Mouse (Mus musculus): ENCODE results near the gene Cdk19. TPM values are rescaled to one million over a fixed set of nuclear protein-coding genes. Genes with fewer than 3 reads are reported as not detected.

The Cdk19 gene
- polyA plus RNA-seq, 1 experiment = 31.0 TPM

DNA sequence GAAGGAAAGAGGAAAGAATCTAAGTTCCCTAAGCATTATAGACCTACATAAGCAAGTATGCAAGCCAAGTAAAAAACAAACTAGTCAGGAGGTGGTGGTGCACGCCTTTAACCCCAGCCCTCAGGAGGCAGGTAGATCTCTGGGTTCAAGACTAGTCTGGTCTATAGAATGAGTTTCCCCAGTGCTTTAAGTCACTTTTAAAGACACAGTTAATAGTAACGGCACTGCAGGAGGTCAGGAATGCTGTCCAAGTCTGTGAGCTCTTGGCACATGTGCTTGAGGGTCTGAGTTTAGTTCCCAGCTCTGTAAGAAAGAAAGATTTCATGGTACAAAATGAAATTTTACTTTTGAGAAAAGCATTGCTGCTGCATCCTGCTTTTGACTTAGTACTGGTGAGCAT, 19.8 kb downstream of the Cdk19 start:
- H3K4me1 ChIP-seq (replicated peaks; ENCODE audit: control insufficient read depth, insufficient read depth, low read length) = peaks cover 6% of the 10 kb centered on the region; the same call in 1 of the 2 replicates

DNA sequence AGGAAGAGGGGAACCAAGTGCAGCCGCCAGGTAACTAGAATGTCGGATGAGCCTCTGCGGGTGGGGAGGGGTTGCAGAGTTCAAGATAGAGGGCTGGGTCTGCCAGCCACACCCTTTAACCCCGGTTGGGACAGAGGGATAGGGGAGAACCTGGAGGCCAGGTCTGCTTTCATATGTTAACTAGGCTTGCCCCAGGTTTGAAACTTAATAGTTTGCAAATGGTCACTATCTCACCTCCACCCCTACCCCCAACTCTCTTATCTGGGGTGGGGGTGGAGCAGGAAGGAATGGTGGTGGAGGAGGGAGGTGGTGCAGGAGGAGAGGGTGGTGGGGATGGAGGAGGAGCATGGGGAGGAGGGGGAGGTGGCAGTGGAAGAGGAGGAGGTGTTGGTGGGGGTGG, 23.6 kb downstream of the Cdk19 start:
- Histone ChIP-seq H3K27ac (ENCODE audit: control insufficient read depth, insufficient read depth, low read length) (no peak overlapping the region), H3K27me3 (ENCODE audit: control insufficient read depth, insufficient read depth, low read length) (no peaks in the 10 kb centered on the region), H3K36me3 (ENCODE audit: control insufficient read depth, insufficient read depth, low read length) (no peaks in the 10 kb centered on the region), H3K4me3 (ENCODE audit: control insufficient read depth, insufficient read depth, low read length) (no peak overlapping the region), H3K4me1 (replicated peaks; ENCODE audit: control insufficient read depth, insufficient read depth, low read length) (peaks cover 6% of the 10 kb centered on the region; the same call in 1 of the 2 replicates)
- TF ChIP-seq POLR2A (IDR thresholded peaks at IDR 0.05; ENCODE audit: control insufficient read depth, extremely low read depth, insufficient read depth, low read length, poor library complexity) (no peak), CTCF (IDR thresholded peaks at IDR 0.05; ENCODE audit: borderline replicate concordance, control insufficient read depth, extremely low read depth, insufficient read depth, low read length, poor library complexity) (no peak)
- no peak for DNase-seq
- 78% methylated on average over 4 of the region's 4 CpGs for WGBS

More for the DNA sequence above, 19.8 kb downstream of the Cdk19 start:
- Histone ChIP-seq H3K4me3 (ENCODE audit: control insufficient read depth, insufficient read depth, low read length) (no peak overlapping the region), H3K36me3 (ENCODE audit: control insufficient read depth, insufficient read depth, low read length) (no peaks in the 10 kb centered on the region), H3K27me3 (ENCODE audit: control insufficient read depth, insufficient read depth, low read length) (no peaks in the 10 kb centered on the region), H3K27ac (ENCODE audit: control insufficient read depth, insufficient read depth, low read length) (no peak overlapping the region)
- no peak for TF ChIP-seq POLR2A (IDR thresholded peaks at IDR 0.05; ENCODE audit: control insufficient read depth, extremely low read depth, insufficient read depth, low read length, poor library complexity)
- TF ChIP-seq CTCF (IDR thresholded peaks at IDR 0.05; ENCODE audit: borderline replicate concordance, control insufficient read depth, extremely low read depth, insufficient read depth, low read length, poor library complexity) = no peak
- no peak for DNase-seq
- 97% methylated on average over 2 of the region's 2 CpGs for WGBS

DNA sequence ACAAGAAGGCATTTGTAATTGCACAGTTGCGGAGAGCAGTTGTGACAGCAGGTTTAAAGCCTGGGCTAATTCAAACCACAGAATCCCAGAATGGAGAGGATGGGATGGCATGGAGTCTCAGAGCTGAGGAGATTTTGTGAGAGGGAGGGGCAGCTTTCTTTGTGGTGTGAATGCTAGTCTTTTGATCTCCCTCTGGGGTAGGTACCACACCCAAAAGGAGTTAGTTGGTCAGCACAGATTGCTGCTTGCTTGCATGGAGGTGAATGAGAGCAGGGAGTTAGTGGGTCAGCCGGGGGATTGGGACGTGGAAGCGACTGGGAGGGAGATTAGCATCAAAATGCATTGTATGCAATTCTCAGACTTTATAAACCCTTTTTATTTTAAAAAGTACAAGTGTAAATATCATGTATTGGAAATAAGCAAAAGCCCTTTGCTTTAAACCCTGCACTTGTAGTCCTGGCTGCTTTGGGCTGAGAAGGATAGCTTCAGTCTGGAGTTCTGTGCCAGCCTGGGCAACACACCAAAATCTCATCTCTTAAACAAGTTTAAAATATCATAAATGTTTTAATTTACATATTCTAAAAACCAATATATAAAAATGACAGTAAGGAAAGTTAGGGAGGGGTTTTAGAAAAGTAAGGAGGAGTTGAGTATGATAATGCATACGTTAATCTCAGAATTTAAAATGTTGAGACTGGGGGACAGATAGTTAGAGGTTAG, 25.4 kb downstream of the Cdk19 start:
- WGBS = 96% methylated on average over 5 of the region's 5 CpGs
- H3K27ac ChIP-seq (ENCODE audit: control insufficient read depth, insufficient read depth, low read length) = no peak overlapping the region
- peaks cover 6% of the 10 kb centered on the region; the same call in 1 of the 2 replicates for H3K4me1 ChIP-seq (replicated peaks; ENCODE audit: control insufficient read depth, insufficient read depth, low read length)
- no peaks in the 10 kb centered on the region for H3K36me3 ChIP-seq (ENCODE audit: control insufficient read depth, insufficient read depth, low read length)
- TF ChIP-seq CTCF (IDR thresholded peaks at IDR 0.05; ENCODE audit: borderline replicate concordance, control insufficient read depth, extremely low read depth, insufficient read depth, low read length, poor library complexity) (no peak), POLR2A (IDR thresholded peaks at IDR 0.05; ENCODE audit: control insufficient read depth, extremely low read depth, insufficient read depth, low read length, poor library complexity) (no peak)
- DNase-seq = no peak
- H3K27me3 ChIP-seq (ENCODE audit: control insufficient read depth, insufficient read depth, low read length) = no peaks in the 10 kb centered on the region
- no peak overlapping the region for H3K4me3 ChIP-seq (ENCODE audit: control insufficient read depth, insufficient read depth, low read length)

DNA sequence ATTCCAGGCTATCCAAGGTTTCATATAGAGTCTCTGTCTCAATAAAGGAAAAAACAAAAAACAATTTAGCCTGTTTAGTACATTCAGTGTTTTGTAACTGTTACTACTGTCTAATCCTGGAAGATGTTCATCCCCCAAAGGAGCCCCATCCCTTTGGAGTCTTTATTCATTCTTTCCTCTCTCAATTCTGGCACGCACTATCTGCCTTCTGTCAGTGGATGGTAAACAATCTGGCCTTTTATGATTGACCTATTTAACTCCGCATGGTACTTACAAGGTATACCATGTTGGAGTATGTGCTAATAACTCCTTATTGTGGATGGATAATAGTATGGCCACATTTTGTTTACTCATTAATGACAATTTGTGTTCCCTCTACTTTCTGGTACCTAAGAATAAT, 26.6 kb downstream of the Cdk19 start:
- Histone ChIP-seq H3K36me3 (ENCODE audit: control insufficient read depth, insufficient read depth, low read length) (no peaks in the 10 kb centered on the region), H3K4me3 (ENCODE audit: control insufficient read depth, insufficient read depth, low read length) (no peak overlapping the region), H3K4me1 (replicated peaks; ENCODE audit: control insufficient read depth, insufficient read depth, low read length) (peaks cover 8% of the 10 kb centered on the region), H3K27ac (ENCODE audit: control insufficient read depth, insufficient read depth, low read length) (no peak overlapping the region), H3K27me3 (ENCODE audit: control insufficient read depth, insufficient read depth, low read length) (no peaks in the 10 kb centered on the region)
- 98% methylated on average over 2 of the region's 2 CpGs for WGBS
- TF ChIP-seq POLR2A (IDR thresholded peaks at IDR 0.05; ENCODE audit: control insufficient read depth, extremely low read depth, insufficient read depth, low read length, poor library complexity) = no peak
- TF ChIP-seq CTCF (IDR thresholded peaks at IDR 0.05; ENCODE audit: borderline replicate concordance, control insufficient read depth, extremely low read depth, insufficient read depth, low read length, poor library complexity) = no peak
- no peak for DNase-seq

DNA sequence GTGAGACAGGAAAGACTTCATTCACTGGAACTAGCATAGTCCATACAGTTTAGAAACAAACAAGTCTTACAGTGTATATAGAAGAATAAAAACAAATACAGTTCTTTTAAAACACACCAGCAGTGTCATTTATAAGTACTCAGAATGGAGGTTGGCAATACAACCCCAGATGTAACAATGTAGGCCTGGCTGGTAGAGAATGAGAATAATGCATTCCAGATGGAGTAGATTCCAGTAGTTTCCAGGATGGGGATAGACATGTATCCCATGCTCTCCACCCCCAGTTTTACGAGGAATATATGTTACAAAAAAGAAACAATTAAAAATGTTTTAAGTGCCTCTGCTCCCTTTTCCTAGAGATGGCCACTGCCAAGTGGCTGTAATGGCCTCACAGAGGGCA, 29.2 kb downstream of the Cdk19 start:
- 97% methylated on average over 1 of the region's 1 CpGs for WGBS
- TF ChIP-seq POLR2A (IDR thresholded peaks at IDR 0.05; ENCODE audit: control insufficient read depth, extremely low read depth, insufficient read depth, low read length, poor library complexity) (no peak), CTCF (IDR thresholded peaks at IDR 0.05; ENCODE audit: borderline replicate concordance, control insufficient read depth, extremely low read depth, insufficient read depth, low read length, poor library complexity) (no peak)
- DNase-seq = no peak
- Histone ChIP-seq H3K4me3 (ENCODE audit: control insufficient read depth, insufficient read depth, low read length) (no peak overlapping the region), H3K4me1 (replicated peaks; ENCODE audit: control insufficient read depth, insufficient read depth, low read length) (peaks cover 10% of the 10 kb centered on the region), H3K27me3 (ENCODE audit: control insufficient read depth, insufficient read depth, low read length) (no peaks in the 10 kb centered on the region), H3K27ac (ENCODE audit: control insufficient read depth, insufficient read depth, low read length) (no peak overlapping the region), H3K36me3 (ENCODE audit: control insufficient read depth, insufficient read depth, low read length) (no peaks in the 10 kb centered on the region)

GRCm38 (mm10) chr10:40370156-40370555, 30.8 kb downstream of the Cdk19 start:
- Histone ChIP-seq H3K4me3 (ENCODE audit: control insufficient read depth, insufficient read depth, low read length) (no peak overlapping the region), H3K4me1 (replicated peaks; ENCODE audit: control insufficient read depth, insufficient read depth, low read length) (peaks cover 10% of the 10 kb centered on the region), H3K27ac (ENCODE audit: control insufficient read depth, insufficient read depth, low read length) (no peak overlapping the region), H3K36me3 (ENCODE audit: control insufficient read depth, insufficient read depth, low read length) (no peaks in the 10 kb centered on the region), H3K27me3 (ENCODE audit: control insufficient read depth, insufficient read depth, low read length) (no peaks in the 10 kb centered on the region)
- TF ChIP-seq POLR2A (IDR thresholded peaks at IDR 0.05; ENCODE audit: control insufficient read depth, extremely low read depth, insufficient read depth, low read length, poor library complexity) (no peak), CTCF (IDR thresholded peaks at IDR 0.05; ENCODE audit: borderline replicate concordance, control insufficient read depth, extremely low read depth, insufficient read depth, low read length, poor library complexity) (no peak)
- peak; percentile 25 for DNase-seq

All from thymus, adult 2 months (tissue).